Mouse (Mus musculus): Measurements from ENCODE around the gene Igsf11.

DNA sequence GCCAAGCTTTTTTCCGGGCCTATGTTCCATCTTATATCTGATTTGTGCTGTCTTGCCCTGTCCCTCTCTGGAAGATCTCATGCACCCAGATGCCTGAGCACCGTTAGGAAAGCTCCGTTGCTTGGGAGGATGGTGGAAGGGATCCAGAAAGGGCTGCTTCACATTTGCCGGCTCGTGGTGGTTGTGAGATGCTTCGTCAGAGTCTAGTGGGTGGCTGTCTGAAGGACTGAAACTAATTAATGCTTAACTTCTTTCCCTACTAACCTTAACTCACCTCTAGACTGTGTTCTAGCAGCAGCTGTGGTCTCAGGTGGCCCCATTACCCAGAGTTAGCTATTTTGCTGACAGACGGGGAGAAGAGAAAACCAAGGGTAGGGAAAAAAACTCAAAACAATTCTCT is 54.0 kb downstream of the Igsf11 start:
- TF ChIP-seq CTCF (IDR thresholded peaks at IDR 0.05; ENCODE audit: low read depth) (no peak), EP300 (optimal IDR thresholded peaks at IDR 0.05) (no peak)
